Mouse (Mus musculus) urinary bladder, postnatal 25 days (tissue): ENCODE measurements around the gene Arid5b.

ENCODE experiments used
- DNase-seq: peaks from one replicate; pipeline ENCODE4 v3.0.0; 2022; ENCODE audit warnings: low spot score

The Arid5b gene

GRCm38 (mm10) chr10:68164723-68165706, 113.5 kb downstream of the Arid5b start:
- no peak for DNase-seq

GRCm38 (mm10) chr10:68164137-68164536, 114.4 kb downstream of the Arid5b start:
- no peak for DNase-seq

- no peak for DNase-seq
These were observed 118.8 kb downstream of the Arid5b start for GRCm38 (mm10) chr10:68159759-68160158.

GRCm38 (mm10) chr10:68158555-68158954, 120.0 kb downstream of the Arid5b start:
- DNase-seq: no peak

GRCm38 (mm10) chr10:68157511-68157910, 121.0 kb downstream of the Arid5b start:
- no peak for DNase-seq

- DNase-seq: no peak
These were observed 121.8 kb downstream of the Arid5b start for GRCm38 (mm10) chr10:68156646-68157245.

GRCm38 (mm10) chr10:68156159-68156558, 122.4 kb downstream of the Arid5b start:
- DNase-seq: no peak

- no peak for DNase-seq
These were observed 123.0 kb downstream of the Arid5b start for GRCm38 (mm10) chr10:68155431-68156119.

GRCm38 (mm10) chr10:68154046-68154765, 124.3 kb downstream of the Arid5b start:
- DNase-seq: no peak

- no peak for DNase-seq
These were observed 125.0 kb downstream of the Arid5b start for GRCm38 (mm10) chr10:68153344-68154045.

GRCm38 (mm10) chr10:68148495-68148894, 130.0 kb downstream of the Arid5b start:
- no peak for DNase-seq

GRCm38 (mm10) chr10:68147730-68148129, 130.8 kb downstream of the Arid5b start:
- no peak for DNase-seq

GRCm38 (mm10) chr10:68146842-68147241, 131.7 kb downstream of the Arid5b start:
- no peak for DNase-seq

- no peak for DNase-seq
These were observed 133.1 kb downstream of the Arid5b start for GRCm38 (mm10) chr10:68145286-68145950.

- no peak for DNase-seq
These were observed 136.0 kb downstream of the Arid5b start for GRCm38 (mm10) chr10:68142501-68142900.

- DNase-seq: no peak
These were observed 137.0 kb downstream of the Arid5b start for GRCm38 (mm10) chr10:68141567-68141966.

GRCm38 (mm10) chr10:68140871-68141270, 137.7 kb downstream of the Arid5b start:
- DNase-seq: no peak

- DNase-seq: no peak
These were observed 138.2 kb downstream of the Arid5b start for GRCm38 (mm10) chr10:68140306-68140705.

- DNase-seq: no peak
These were observed 140.4 kb downstream of the Arid5b start for GRCm38 (mm10) chr10:68138123-68138522.

GRCm38 (mm10) chr10:68137151-68137833, 141.2 kb downstream of the Arid5b start:
- DNase-seq: no peak
